Mouse (Mus musculus) gastrocnemius, postnatal 14 days (tissue): Measurements from ENCODE around the gene Gm21887. TPM values are rescaled to one million over a fixed set of nuclear protein-coding genes. Genes with fewer than 3 reads are reported as not detected.
A peak's percentile ranks its signal among the peaks of the same experiment; 100 is the strongest.
"Not testable (repeated sequence)": the region's sequence is repeated elsewhere in the genome, so short reads cannot be mapped to it uniquely, and the experiment has no call there.

Experiments
- DNase-seq: peaks from one replicate; pipeline ENCODE4 v3.0.0; 2021; ENCODE audit warnings: mixed read lengths
- intact Hi-C: fragments of 180-260 bp; cut with DNase I; formaldehyde crosslinking; loops from one replicate; pipeline ENCODE4 v1.15.1; 2025; ENCODE audit warnings: low total_unique reads
- total RNA-seq, 2 experiments: library from RNA; stranded (reverse); gene quantifications; 2 replicates each; pipeline ENCODE4 v1.2.3; 2021

Gene Gm21887
- total RNA-seq, 2 experiments from 2014 or later = 32.5 to 36.1 TPM

- intact Hi-C loops = not testable (repeated sequence)
- peak; percentile 5 for DNase-seq
These were observed 2.7 kb upstream of the Gm21887 start for GRCm38 (mm10) chrX:170006694-170007247.

GRCm38 (mm10) chrX:170007375-170008178 is 1.9 kb upstream of the Gm21887 start:
- peak; percentile 6 for DNase-seq
- intact Hi-C loops = not testable (repeated sequence)

- DNase-seq, intact Hi-C loops: not testable (repeated sequence)
These were observed 1.3 kb upstream of the Gm21887 start for GRCm38 (mm10) chrX:170008179-170008467.

- intact Hi-C loops = not testable (repeated sequence)
- peak; percentile 36 for DNase-seq
These were observed 875 bp upstream of the Gm21887 start for GRCm38 (mm10) chrX:170008584-170008983.

GRCm38 (mm10) chrX:170009801-170010221 is 352 bp downstream of the Gm21887 start:
- intact Hi-C loops = not testable (repeated sequence)

GRCm38 (mm10) chrX:170010581-170011528 is 1.4 kb downstream of the Gm21887 start:
- intact Hi-C loops = not testable (repeated sequence)
- peak; percentile 67 for DNase-seq

More at GRCm38 (mm10) chrX:170009801-170010221, 352 bp downstream of the Gm21887 start:
- peak; percentile 99 for DNase-seq

GRCm38 (mm10) chrX:170011529-170011879 is 2.0 kb downstream of the Gm21887 start:
- intact Hi-C loops, DNase-seq: not testable (repeated sequence)

GRCm38 (mm10) chrX:170013421-170013820 is 4.0 kb downstream of the Gm21887 start:
- DNase-seq, intact Hi-C loops: not testable (repeated sequence)

GRCm38 (mm10) chrX:170014038-170014437 is 4.6 kb downstream of the Gm21887 start:
- intact Hi-C loops = not testable (repeated sequence)
- peak; percentile 2 for DNase-seq

- intact Hi-C loops, DNase-seq: not testable (repeated sequence)
These were observed 6.4 kb downstream of the Gm21887 start for GRCm38 (mm10) chrX:170015883-170016282.

GRCm38 (mm10) chrX:170017333-170018245 is 8.1 kb downstream of the Gm21887 start:
- intact Hi-C loops = not testable (repeated sequence)
- peak; percentile 62 for DNase-seq

GRCm38 (mm10) chrX:170018571-170019218 is 9.2 kb downstream of the Gm21887 start:
- intact Hi-C loops = not testable (repeated sequence)
- peak; percentile 62 for DNase-seq

GRCm38 (mm10) chrX:170019219-170019953 is 9.9 kb downstream of the Gm21887 start:
- peak; percentile 56 for DNase-seq
- intact Hi-C loops = not testable (repeated sequence)

GRCm38 (mm10) chrX:170019954-170020689 is 10.7 kb downstream of the Gm21887 start:
- intact Hi-C loops = not testable (repeated sequence)
- peak; percentile 79 for DNase-seq

GRCm38 (mm10) chrX:170020690-170021050 is 11.2 kb downstream of the Gm21887 start:
- DNase-seq = peak; percentile 67
- intact Hi-C loops = not testable (repeated sequence)

GRCm38 (mm10) chrX:170021205-170021604 is 11.7 kb downstream of the Gm21887 start:
- intact Hi-C loops = not testable (repeated sequence)
- DNase-seq = peak; percentile 19
